In genomic region chr9:120974209-120974608, GRCm38 (mm10) we compare ENCODE assay signal across 12 mouse cellular contexts.
"Had no signal": no experiment of that assay in that cellular context is flagged by ENCODE, and none has a peak within 500 bp of the region (broad histone marks: within the 10 kb centered on the region; RNA-seq: fewer than 3 reads in every experiment).

No protein-coding gene starts in this region.

- H3K27ac ChIP-seq: kidney, embryonic 15.5 days; left cerebral cortex, adult 2 months; liver, embryonic 15.5 days; midbrain, embryonic 13.5 days had no signal

- DNase-seq: kidney, postnatal 14 days; lung, adult 2 months; lung, postnatal 36 days; right cerebral cortex, adult 18-20 months; thymus, postnatal 36 days had no signal

- H3K27me3 ChIP-seq: kidney, embryonic 15.5 days; liver, embryonic 15.5 days; midbrain, embryonic 13.5 days; neural tube, embryonic 15.5 days had no signal

- H3K9me3 ChIP-seq: kidney, embryonic 15.5 days; liver, embryonic 15.5 days; midbrain, embryonic 13.5 days; neural tube, embryonic 15.5 days had no signal

- ATAC-seq: lung, postnatal 0 days; midbrain, embryonic 13.5 days had no signal

- H3K36me3 ChIP-seq: liver, embryonic 15.5 days had no signal

- H3K4me3 ChIP-seq: kidney, embryonic 15.5 days; left cerebral cortex, adult 2 months; liver, embryonic 15.5 days; midbrain, embryonic 13.5 days; neural tube, embryonic 15.5 days had no signal

- H3K9ac ChIP-seq: kidney, embryonic 15.5 days; liver, embryonic 15.5 days; midbrain, embryonic 13.5 days; neural tube, embryonic 15.5 days had no signal

- H3K4me2 ChIP-seq: kidney, embryonic 15.5 days; liver, embryonic 11.5 days; liver, embryonic 15.5 days; midbrain, embryonic 13.5 days; neural tube, embryonic 15.5 days had no signal

- H3K4me1 ChIP-seq: liver, embryonic 15.5 days had no signal
